Comparison of ENCODE assay signal across 8 mouse cellular contexts in the genomic region with DNA sequence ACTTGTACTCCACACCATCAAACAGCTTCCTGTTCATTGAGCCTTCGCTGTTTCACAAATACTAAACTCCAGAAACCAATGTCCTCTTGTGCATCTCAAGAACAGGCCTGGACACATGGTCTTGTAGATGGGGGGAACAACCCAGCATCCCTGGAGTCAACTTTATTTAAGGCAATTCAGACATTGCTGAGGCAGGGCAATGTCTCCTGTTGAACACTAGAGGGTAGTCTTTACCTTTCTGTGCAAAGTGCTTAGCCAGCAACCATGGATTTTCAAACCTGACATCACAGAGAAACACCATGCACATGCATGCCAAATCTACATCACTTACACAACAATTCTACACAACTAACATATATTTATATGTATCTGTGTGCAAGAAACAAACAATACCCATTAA.
A peak's percentile ranks its signal among the peaks of the same experiment; 100 is the strongest.
DNase-seq lines count a peak whose midpoint lies in the region; ATAC-seq and TF ChIP-seq lines count a peak whose summit lies in the region.
"Had no signal": no experiment of that assay in that cellular context is flagged by ENCODE, and none has a peak within 500 bp of the region (broad histone marks: within the 10 kb centered on the region; RNA-seq: fewer than 3 reads in every experiment).

No protein-coding gene starts in this region.

- H3K4me1 ChIP-seq in spleen, adult 2 months (ENCODE audit: control insufficient read depth, insufficient read depth, insufficient read length), result no peaks in the 10 kb centered on the region
- no peaks in the 10 kb centered on the region for H3K4me1 ChIP-seq in embryonic facial prominence, embryonic 14.5 days (ENCODE audit: control insufficient read depth, insufficient read depth, low read length)

- H3K4me3 ChIP-seq in spleen, adult 2 months (ENCODE audit: extremely low read depth, insufficient read depth, insufficient read length), result no peak overlapping the region
- H3K4me3 ChIP-seq in embryonic facial prominence, embryonic 14.5 days (ENCODE audit: low read depth, low read length), result no peak overlapping the region
- H3K4me3 ChIP-seq: heart, adult 2 months had no signal

- no peak for TF ChIP-seq POLR2A in spleen, adult 2 months (IDR thresholded peaks at IDR 0.05; ENCODE audit: low read depth, low read length)

- H3K9me3 ChIP-seq in embryonic facial prominence, embryonic 14.5 days (ENCODE audit: control insufficient read depth, low read length), result no peaks in the 10 kb centered on the region

- TF ChIP-seq CTCF in spleen, adult 2 months (IDR thresholded peaks at IDR 0.05; ENCODE audit: extremely low read depth, insufficient read depth, insufficient read length, insufficient replicate concordance), result peak; percentile 48; the same call in 1 of the 2 replicates

- 0 out of 2 replicates have a peak, but pooled peaks cover 2% of the 10 kb centered on the region for H3K27me3 ChIP-seq in spleen, adult 2 months (ENCODE audit: control insufficient read depth, insufficient read depth, low read length)
- no peaks in the 10 kb centered on the region for H3K27me3 ChIP-seq in embryonic facial prominence, embryonic 14.5 days (replicated peaks; ENCODE audit: control insufficient read depth, insufficient read depth, low read length)
- no peaks in the 10 kb centered on the region; the same call in 1 of the 2 replicates for H3K27me3 ChIP-seq in splenic B cell, adult 2 months (ENCODE audit: control insufficient read depth, insufficient read depth, low read length, poor library complexity, severe bottlenecking)

- no peak overlapping the region for H3K27ac ChIP-seq in spleen, adult 2 months (ENCODE audit: insufficient read depth, low read length)
- no peak overlapping the region for H3K27ac ChIP-seq in embryonic facial prominence, embryonic 14.5 days (replicated peaks; ENCODE audit: low read depth, low read length)
- H3K27ac ChIP-seq: heart, adult 2 months had no signal

- H3K4me2 ChIP-seq in embryonic facial prominence, embryonic 14.5 days (ENCODE audit: low read depth, low read length), result no peak overlapping the region

- WGBS in spleen, adult 2 months, result 33% methylated on average over 1 of the region's 1 CpGs
- WGBS in embryonic facial prominence, embryonic 14.5 days, result 40% methylated on average over 1 of the region's 1 CpGs

- peak in 1 of 2 experiments; percentile 25 for DNase-seq in spleen, adult 2 months (ENCODE audit: low read depth in 1 of 2, low spot score in 2 of 2)
- no peak for DNase-seq in spleen, postnatal 4 days (ENCODE audit: low spot score in 2 of 2)
- DNase-seq in adipocyte (ENCODE audit: low spot score), result peak; percentile 56
- DNase-seq in embryonic facial prominence, embryonic 14.5 days (ENCODE audit: low spot score), result peak; percentile 68
- DNase-seq in kidney, adult 18-20 months, result peak; percentile 28
- DNase-seq in lung, postnatal 14 days, result peak; percentile 39
- DNase-seq in splenic B cell, adult 2 months (ENCODE audit: low read depth, low spot score), result peak; percentile 67

- ATAC-seq in embryonic facial prominence, embryonic 14.5 days (ENCODE audit: low read depth), result no peak; the same call in 1 of the 2 replicates

- no peaks in the 10 kb centered on the region for H3K36me3 ChIP-seq in spleen, adult 2 months (ENCODE audit: control insufficient read depth, insufficient read depth, low read length)
- H3K36me3 ChIP-seq in embryonic facial prominence, embryonic 14.5 days (ENCODE audit: control insufficient read depth, insufficient read depth, low read length), result no peaks in the 10 kb centered on the region
- no peaks in the 10 kb centered on the region for H3K36me3 ChIP-seq in splenic B cell, adult 2 months (ENCODE audit: control insufficient read depth, insufficient read depth, low read length, poor library complexity, severe bottlenecking)

- no peak overlapping the region for H3K9ac ChIP-seq in embryonic facial prominence, embryonic 14.5 days (ENCODE audit: low read depth, low read length)

Comparison
In these comparisons a context has a peak if more than half of its experiments do, and no peak if none do; other contexts are left out.
1. DNase-seq: peak in adipocyte (single experiment), embryonic facial prominence, embryonic 14.5 days (single experiment), kidney, adult 18-20 months (single experiment), lung, postnatal 14 days (single experiment) and splenic B cell, adult 2 months (single experiment); none in spleen, postnatal 4 days (0 of 2).